In the genomic region with DNA sequence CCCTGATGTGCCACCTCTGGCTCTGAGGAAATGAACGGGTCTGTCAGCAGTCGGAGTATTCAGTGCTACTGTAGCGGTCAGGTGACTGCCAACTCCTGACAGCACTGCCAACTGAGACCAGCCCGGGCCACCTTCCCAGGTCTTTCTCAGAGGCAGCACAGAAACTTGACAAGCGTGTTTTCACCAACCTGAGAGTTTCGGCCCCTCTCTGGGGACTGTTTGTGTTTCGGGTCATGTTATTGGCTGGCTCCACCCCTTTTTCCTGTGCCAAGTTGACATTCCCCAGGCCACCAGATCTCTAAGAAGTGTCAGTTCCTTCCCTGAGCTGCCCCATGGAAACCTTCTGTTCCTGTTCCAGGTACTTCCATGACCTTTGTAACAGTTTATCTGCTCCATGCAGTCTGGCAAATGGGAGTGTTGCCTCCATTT, we compare ENCODE assay signal across 9 mouse cellular contexts. TPM values are rescaled to one million over a fixed set of nuclear protein-coding genes. Genes with fewer than 3 reads are reported as not detected.
DNase-seq lines count a peak whose midpoint lies in the region; ATAC-seq lines count a peak whose summit lies in the region.
"Had no signal": no experiment of that assay in that cellular context is flagged by ENCODE, and none has a peak within 500 bp of the region (broad histone marks: within the 10 kb centered on the region; RNA-seq: fewer than 3 reads in every experiment).

No protein-coding gene starts in this region.

- no peak overlapping the region for H3K9ac ChIP-seq in heart, embryonic 11.5 days (ENCODE audit: low read depth, low read length)
- H3K9ac ChIP-seq in kidney, embryonic 16.5 days (replicated peaks; ENCODE audit: low read length), result no peak overlapping the region; the same call in 1 of the 2 replicates

- H3K4me3 ChIP-seq in heart, embryonic 11.5 days (ENCODE audit: low read depth, low read length), result no peak overlapping the region
- H3K4me3 ChIP-seq in kidney, embryonic 16.5 days (ENCODE audit: low read length), result no peak overlapping the region
- H3K4me3 ChIP-seq: left cerebral cortex, adult 2 months had no signal

- no peaks in the 10 kb centered on the region for H3K9me3 ChIP-seq in heart, embryonic 11.5 days (replicated peaks; ENCODE audit: control insufficient read depth, low read length)
- H3K9me3 ChIP-seq in kidney, embryonic 16.5 days (ENCODE audit: low read length), result no peaks in the 10 kb centered on the region

- H3K36me3 ChIP-seq in heart, embryonic 11.5 days (ENCODE audit: control insufficient read depth, insufficient read depth, low read length), result peaks cover 5% of the 10 kb centered on the region; the same call in 1 of the 2 replicates
- H3K36me3 ChIP-seq in kidney, embryonic 16.5 days (ENCODE audit: insufficient read depth, low read length), result no peaks in the 10 kb centered on the region

- H3K27me3 ChIP-seq in heart, embryonic 11.5 days (ENCODE audit: control insufficient read depth, insufficient read depth, low read length), result no peaks in the 10 kb centered on the region
- no peaks in the 10 kb centered on the region for H3K27me3 ChIP-seq in kidney, embryonic 16.5 days (ENCODE audit: insufficient read depth, low read length)

- peak; percentile 55; the same call in 1 of the 2 replicates for ATAC-seq in heart, embryonic 11.5 days (replicated peaks; ENCODE audit: insufficient number of reproducible peaks, low FRiP score, low TSS enrichment)
- peak; percentile 29; the same call in 1 of the 2 replicates for ATAC-seq in kidney, embryonic 16.5 days (ENCODE audit: low FRiP score, low TSS enrichment)

- peak; percentile 62 for DNase-seq in adrenal gland, postnatal 10 days
- DNase-seq in adrenal gland, postnatal 4 days (ENCODE audit: low spot score in 2 of 2), result no peak
- DNase-seq in lung, postnatal 36 days, result peak; percentile 91
- DNase-seq in cerebellum, adult 8-10 months, result no peak
- DNase-seq in spleen, postnatal 10 days (ENCODE audit: low spot score in 2 of 2), result no peak
- no peak for DNase-seq in cerebellum, adult 11 months

- H3K4me1 ChIP-seq in heart, embryonic 11.5 days (ENCODE audit: control insufficient read depth, insufficient read depth, low read length), result peaks cover 34% of the 10 kb centered on the region
- no peaks in the 10 kb centered on the region; the same call in 1 of the 2 replicates for H3K4me1 ChIP-seq in kidney, embryonic 16.5 days (ENCODE audit: insufficient read depth, low read length)

- 11% methylated on average over 7 of the region's 7 CpGs for WGBS in heart, embryonic 11.5 days (ENCODE audit: insufficient replicate concordance)
- WGBS in kidney, embryonic 16.5 days, result 20% methylated on average over 7 of the region's 7 CpGs

- H3K4me2 ChIP-seq in heart, embryonic 11.5 days, result peak overlapping the region; percentile 36
- no peak overlapping the region for H3K4me2 ChIP-seq in kidney, embryonic 16.5 days (replicated peaks; ENCODE audit: low read depth, low read length)

- peak overlapping the region; percentile 83 for H3K27ac ChIP-seq in heart, embryonic 11.5 days (ENCODE audit: low read depth, low read length)
- peak overlapping the region; percentile 8; the same call in 1 of the 2 replicates for H3K27ac ChIP-seq in kidney, embryonic 16.5 days (ENCODE audit: low read length)
- H3K27ac ChIP-seq: left cerebral cortex, adult 2 months had no signal

RNA-seq across cellular contexts. Expression of a gene that starts 25.8 kb away (rescaled TPM):
- 10 to 100 TPM; 23.0 to 32.7 TPM for total RNA-seq in adrenal gland, postnatal 10 days (2021)
- total RNA-seq in adrenal gland, postnatal 4 days (2021), result 10 to 100 TPM; 25.3 to 30.8 TPM
- 38.1 and 43.1 TPM in 2 replicates for polyA plus RNA-seq in heart, embryonic 11.5 days (2014; fragmentation: Nextera tagmentation; extraction: Ambion mirVana)
- polyA plus RNA-seq in kidney, embryonic 16.5 days (2015; fragmentation: Nextera tagmentation; extraction: Ambion mirVana), result 8.9 and 9.4 TPM in 2 replicates

RNA-seq across cellular contexts. Expression of a gene that starts 45.8 kb away (rescaled TPM):
- total RNA-seq in adrenal gland, postnatal 10 days (2021), result 10 to 100 TPM; 18.5 to 20.5 TPM
- total RNA-seq in adrenal gland, postnatal 4 days (2021), result 10 to 100 TPM; 25.2 to 28.5 TPM
- 26.3 and 27.2 TPM in 2 replicates for polyA plus RNA-seq in heart, embryonic 11.5 days (2014; fragmentation: Nextera tagmentation; extraction: Ambion mirVana)
- polyA plus RNA-seq in kidney, embryonic 16.5 days (2015; fragmentation: Nextera tagmentation; extraction: Ambion mirVana), result 59.0 and 61.7 TPM in 2 replicates

RNA-seq across cellular contexts. Expression of a gene that starts 46.1 kb away (rescaled TPM):
- total RNA-seq in adrenal gland, postnatal 10 days (2021), result 10 to 100 TPM; 10.5 to 11.3 TPM
- 10 to 100 TPM; 15.9 to 16.7 TPM for total RNA-seq in adrenal gland, postnatal 4 days (2021)
- 4.4 and 5.9 TPM in 2 replicates for polyA plus RNA-seq in heart, embryonic 11.5 days (2014; fragmentation: Nextera tagmentation; extraction: Ambion mirVana)
- polyA plus RNA-seq in kidney, embryonic 16.5 days (2015; fragmentation: Nextera tagmentation; extraction: Ambion mirVana), result 9.5 and 10.3 TPM in 2 replicates

RNA-seq across cellular contexts. Expression of a gene that starts 56.8 kb away (rescaled TPM):
- total RNA-seq in adrenal gland, postnatal 10 days (2021), result 10 to 100 TPM; 48.4 to 57.7 TPM
- 10 to 100 TPM; 93.7 to 97.4 TPM for total RNA-seq in adrenal gland, postnatal 4 days (2021)
- polyA plus RNA-seq in heart, embryonic 11.5 days (2014; fragmentation: Nextera tagmentation; extraction: Ambion mirVana), result 135 and 139 TPM in 2 replicates
- polyA plus RNA-seq in kidney, embryonic 16.5 days (2015; fragmentation: Nextera tagmentation; extraction: Ambion mirVana), result 145 and 147 TPM in 2 replicates

Comparison
In these comparisons a context has a peak if more than half of its experiments do, and no peak if none do; other contexts are left out.
1. DNase-seq: peak in adrenal gland, postnatal 10 days (single experiment) and lung, postnatal 36 days (single experiment); none in adrenal gland, postnatal 4 days (0 of 2), cerebellum, adult 8-10 months (single experiment), spleen, postnatal 10 days (0 of 2) and cerebellum, adult 11 months (single experiment).